Mouse (Mus musculus) forebrain, embryonic 11.5 days (tissue): ENCODE data around the gene Optn. TPM values are rescaled to one million over a fixed set of nuclear protein-coding genes. Genes with fewer than 3 reads are reported as not detected.

ENCODE experiments used
- ATAC-seq: fragments of 200-750 bp; cut with Nextera tagmentation; replicated peaks from 2 replicates; pipeline ENCODE4 v1.8.0; 2017; ENCODE audit warnings: moderate TSS enrichment; ENCODE audit not compliant: low FRiP score
- DNase-seq: peaks from one replicate; pipeline ENCODE4 v3.0.0-alpha.2; 2017; ENCODE audit warnings: low spot score
- H3K27ac ChIP-seq: fragments of 300-500 bp; sonication (generic); 2 replicates; pipeline ENCODE4 v1.5.1; 2014; ENCODE audit warnings: low read depth, low read length
- H3K27me3 ChIP-seq: fragments of 300-500 bp; sonication (generic); 2 replicates; pipeline ENCODE4 v1.6.1; 2014; ENCODE audit warnings: mild to moderate bottlenecking, low read length, mixed read lengths; ENCODE audit not compliant: control insufficient read depth, insufficient read depth
- H3K36me3 ChIP-seq: fragments of 300-500 bp; sonication (generic); 2 replicates; pipeline ENCODE4 v1.6.1; 2014; ENCODE audit warnings: mild to moderate bottlenecking, low read length, moderate library complexity, mixed read lengths; ENCODE audit not compliant: control insufficient read depth, insufficient read depth
- H3K4me1 ChIP-seq: fragments of 300-500 bp; sonication (generic); replicated peaks from 2 replicates; pipeline ENCODE4 v1.6.1; 2014; ENCODE audit warnings: low read length, mixed read lengths; ENCODE audit not compliant: control insufficient read depth, insufficient read depth
- H3K4me2 ChIP-seq: fragments of 300-500 bp; sonication (generic); 2 replicates; pipeline ENCODE4 v1.6.1; 2014; ENCODE audit warnings: low read depth, mild to moderate bottlenecking, low read length, moderate library complexity, mixed read lengths; ENCODE audit not compliant: severe bottlenecking
- H3K4me3 ChIP-seq: fragments of 300-500 bp; sonication (generic); 2 replicates; pipeline ENCODE4 v1.5.1; 2014; ENCODE audit warnings: low read depth, low read length
- H3K9ac ChIP-seq: fragments of 300-500 bp; sonication (generic); 2 replicates; pipeline ENCODE4 v1.6.1; 2014; ENCODE audit warnings: low read length
- H3K9me3 ChIP-seq: fragments of 300-500 bp; sonication (generic); 2 replicates; pipeline ENCODE4 v1.6.1; 2016; ENCODE audit warnings: low read length, mixed read lengths; ENCODE audit not compliant: control insufficient read depth
- WGBS: fragments of 180-500 bp; shearing (Covaris S2); extraction: QIAGEN DNeasy Blood & Tissue Kit; methylation state at CpG from one replicate; pipeline ENCODE4 v1.1.7; 2014; 5-methylcytosine and 5-hydroxymethylcytosine counted together
- polyA plus RNA-seq: library from polyadenylated mRNA; unstranded; fragments of >200 nt; fragmentation: Nextera tagmentation; extraction: Ambion mirVana; gene quantifications from 2 replicates; pipeline ENCODE4 v1.2.1, GENCODE M21; 2014

Optn gene
- polyA plus RNA-seq, 1 experiment from 2014 or later, result 3.0 TPM

DNA sequence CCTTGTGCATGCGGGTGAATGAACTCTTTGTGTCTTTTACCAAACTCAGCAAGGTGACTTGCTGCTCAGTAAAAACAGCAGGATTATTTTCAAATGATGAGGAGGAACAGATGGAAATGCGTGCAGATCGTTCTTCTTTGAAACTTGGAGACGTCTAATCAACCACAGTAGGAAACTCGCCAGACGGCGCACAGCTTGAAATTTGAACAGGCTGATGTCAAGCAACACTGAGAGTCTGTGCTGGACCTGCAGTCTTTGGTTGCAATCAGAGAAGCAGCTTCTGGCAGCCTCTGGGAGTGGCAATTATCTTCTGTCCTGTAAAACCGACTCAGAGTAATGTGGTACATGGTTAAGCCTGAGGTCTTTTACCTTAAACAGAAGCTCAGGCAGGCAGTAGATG is 85.8 kb downstream of the Optn start:
- Histone ChIP-seq H3K27ac (no peak overlapping the region), H3K4me1 (0 out of 2 replicates have a peak, but pooled peaks cover 2% of the 10 kb centered on the region), H3K4me3 (no peak overlapping the region), H3K9me3 (no peaks in the 10 kb centered on the region), H3K4me2 (no peak overlapping the region), H3K36me3 (no peaks in the 10 kb centered on the region), H3K27me3 (no peaks in the 10 kb centered on the region), H3K9ac (no peak overlapping the region)
- no peak for ATAC-seq
- WGBS, result 10% methylated on average over 8 of the region's 8 CpGs
- DNase-seq, result no peak

DNA sequence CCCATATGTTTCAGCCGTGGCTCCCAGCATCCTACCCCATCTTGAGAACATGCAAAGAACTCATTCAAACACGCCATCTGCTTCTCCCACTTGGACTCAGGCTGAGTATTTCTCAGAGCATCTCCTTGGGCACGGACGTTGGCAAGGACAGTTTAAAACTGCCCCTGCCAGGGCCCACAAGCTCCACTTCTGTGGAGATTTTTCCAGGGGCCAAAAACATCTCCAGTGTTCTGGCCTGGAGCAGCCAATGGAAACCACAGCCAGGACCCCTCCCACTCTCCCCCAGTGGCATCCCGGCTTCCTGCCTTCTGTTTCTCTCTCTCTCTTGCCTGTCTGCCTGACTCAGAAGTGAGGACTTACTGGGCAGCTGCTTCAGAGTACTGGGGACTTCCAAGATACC is 88.0 kb downstream of the Optn start, which contains the start of gene Ucma:
Ucma (plus strand) TSS at position 316 of the 400 bp plus-strand sequence.
- 0 out of 2 replicates have a peak, but pooled peaks cover 2% of the 10 kb centered on the region for H3K4me1 ChIP-seq
- no peaks in the 10 kb centered on the region for H3K36me3 ChIP-seq
- H3K27ac ChIP-seq, result no peak within 1 kb of the TSS
- DNase-seq, result no peak
- H3K9me3 ChIP-seq, result no peaks in the 10 kb centered on the region
- no peak within 1 kb of the TSS for H3K9ac ChIP-seq
- H3K4me2 ChIP-seq, result no peak within 1 kb of the TSS
- H3K4me3 ChIP-seq, result no peak within 1 kb of the TSS
- no peak for ATAC-seq
- WGBS, result 78% methylated on average over 5 of the region's 5 CpGs
- H3K27me3 ChIP-seq, result no peaks in the 10 kb centered on the region

Other genes with a start within 250 kb of the Optn start
- gene Sephs1, start 182.5 kb downstream of the Optn start, polyA plus RNA-seq, result 146 and 147 TPM in 2 replicates
- gene Phyh, start 145.0 kb downstream of the Optn start, polyA plus RNA-seq, result 44.7 and 48.9 TPM in 2 replicates
- 0.48 and 0.61 TPM in 2 replicates for gene Ucma, start 87.9 kb downstream of the Optn start, polyA plus RNA-seq
- 66.0 and 67.5 TPM in 2 replicates for gene Mcm10, start 51.3 kb downstream of the Optn start, polyA plus RNA-seq
- gene Ccdc3, start 73.7 kb upstream of the Optn start, polyA plus RNA-seq, result 3.9 and 4.6 TPM in 2 replicates